Mouse (Mus musculus) adrenal gland, adult (tissue): ENCODE measurements around the gene Fbxl15.

ENCODE experiments used
- DNase-seq, 2 experiments: peaks; one replicate each; pipeline ENCODE4 v3.0.0; 2022 to 2023; ENCODE audit warnings: low spot score in 1 of 2; ENCODE audit not compliant: inconsistent age in 2 of 2

Gene Fbxl15

GRCm38 (mm10) chr19:46328081-46329030 is at the start of gene Fbxl15:
TSS of gene Fbxl15 (plus strand) at chr19:46328184.
- DNase-seq: peak; percentile 97 to 99

GRCm38 (mm10) chr19:46282081-46282849 is 45.7 kb upstream of the Fbxl15 start:
- no peak for DNase-seq

- no peak for DNase-seq
These were observed 43.3 kb upstream of the Fbxl15 start for GRCm38 (mm10) chr19:46284686-46285085.

- DNase-seq: no peak
These were observed 42.4 kb upstream of the Fbxl15 start for GRCm38 (mm10) chr19:46285631-46286030.

GRCm38 (mm10) chr19:46286047-46286446 is 41.9 kb upstream of the Fbxl15 start:
- no peak for DNase-seq

GRCm38 (mm10) chr19:46286926-46287325 is 41.1 kb upstream of the Fbxl15 start:
- no peak for DNase-seq

- DNase-seq: no peak
These were observed 40.4 kb upstream of the Fbxl15 start for GRCm38 (mm10) chr19:46287566-46287965.

- DNase-seq: peak; percentile 18 to 60
These were observed 37.4 kb upstream of the Fbxl15 start for GRCm38 (mm10) chr19:46290535-46291105.

GRCm38 (mm10) chr19:46296938-46297337 is 31.0 kb upstream of the Fbxl15 start:
- no peak for DNase-seq

- peak in 1 of 2 experiments; percentile 2 for DNase-seq
These were observed 27.5 kb upstream of the Fbxl15 start for GRCm38 (mm10) chr19:46300294-46301045.

- peak in 1 of 2 experiments; percentile 3 for DNase-seq
These were observed 25.4 kb upstream of the Fbxl15 start for GRCm38 (mm10) chr19:46302551-46302950.

- DNase-seq: peak; percentile 22 to 25
These were observed 24.5 kb upstream of the Fbxl15 start for GRCm38 (mm10) chr19:46303251-46304215.

GRCm38 (mm10) chr19:46304216-46304841 is 23.7 kb upstream of the Fbxl15 start, which contains the start of gene Nfkb2:
TSS of gene Nfkb2 (plus strand) at chr19:46304320.
- DNase-seq: peak; percentile 97 to 99

GRCm38 (mm10) chr19:46304908-46305333 is 23.1 kb upstream of the Fbxl15 start:
- no peak for DNase-seq

GRCm38 (mm10) chr19:46305432-46306267 is 22.3 kb upstream of the Fbxl15 start:
- DNase-seq: peak; percentile 92 to 97

- DNase-seq: peak in 1 of 2 experiments; percentile 18
These were observed 21.7 kb upstream of the Fbxl15 start for GRCm38 (mm10) chr19:46306268-46306610.

GRCm38 (mm10) chr19:46306751-46307289 is 21.2 kb upstream of the Fbxl15 start:
- DNase-seq: peak; percentile 23 to 28

GRCm38 (mm10) chr19:46307781-46308180 is 20.2 kb upstream of the Fbxl15 start:
- DNase-seq: peak; percentile 9 to 34
